Mouse (Mus musculus): ENCODE data around the gene Milr1. TPM values are rescaled to one million over a fixed set of nuclear protein-coding genes. Genes with fewer than 3 reads are reported as not detected.

The Milr1 gene
- total RNA-seq, 1 experiment from 2014 or later = 0.52 TPM

DNA sequence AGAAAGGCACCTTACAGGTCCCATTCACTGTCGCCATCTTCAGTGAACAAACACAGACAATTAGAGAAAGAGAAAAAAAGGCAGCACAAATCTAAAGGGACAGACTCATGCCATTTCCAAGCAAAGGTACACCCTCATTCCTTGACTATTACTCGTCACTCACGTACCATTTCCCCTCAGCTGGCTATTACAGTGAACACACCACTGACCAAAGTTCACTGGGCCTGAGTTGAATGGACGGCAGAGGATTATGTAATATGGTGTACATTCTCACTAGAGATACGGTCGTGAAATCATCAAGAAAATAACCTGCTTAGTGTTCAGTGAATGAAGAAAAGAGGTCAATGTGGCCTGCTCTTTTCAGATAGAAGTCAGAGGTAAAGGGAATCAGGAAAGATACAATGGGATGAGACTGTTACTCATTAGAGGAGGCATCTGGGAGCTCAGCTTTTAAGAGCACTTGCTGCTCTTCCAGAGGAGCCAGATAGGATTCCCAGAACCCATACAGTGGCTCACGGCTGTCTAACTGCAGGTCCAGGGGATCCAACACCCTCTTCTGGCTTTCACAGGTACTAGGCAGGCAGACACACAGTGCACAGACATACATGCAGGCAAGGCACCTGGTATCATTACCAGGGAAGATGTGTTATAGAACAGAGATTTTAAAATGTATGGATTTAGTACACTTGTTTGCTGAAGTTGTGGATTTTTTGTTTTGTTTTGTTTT is 61.5 kb downstream of the Milr1 start:
- DNase-seq = no peak

DNA sequence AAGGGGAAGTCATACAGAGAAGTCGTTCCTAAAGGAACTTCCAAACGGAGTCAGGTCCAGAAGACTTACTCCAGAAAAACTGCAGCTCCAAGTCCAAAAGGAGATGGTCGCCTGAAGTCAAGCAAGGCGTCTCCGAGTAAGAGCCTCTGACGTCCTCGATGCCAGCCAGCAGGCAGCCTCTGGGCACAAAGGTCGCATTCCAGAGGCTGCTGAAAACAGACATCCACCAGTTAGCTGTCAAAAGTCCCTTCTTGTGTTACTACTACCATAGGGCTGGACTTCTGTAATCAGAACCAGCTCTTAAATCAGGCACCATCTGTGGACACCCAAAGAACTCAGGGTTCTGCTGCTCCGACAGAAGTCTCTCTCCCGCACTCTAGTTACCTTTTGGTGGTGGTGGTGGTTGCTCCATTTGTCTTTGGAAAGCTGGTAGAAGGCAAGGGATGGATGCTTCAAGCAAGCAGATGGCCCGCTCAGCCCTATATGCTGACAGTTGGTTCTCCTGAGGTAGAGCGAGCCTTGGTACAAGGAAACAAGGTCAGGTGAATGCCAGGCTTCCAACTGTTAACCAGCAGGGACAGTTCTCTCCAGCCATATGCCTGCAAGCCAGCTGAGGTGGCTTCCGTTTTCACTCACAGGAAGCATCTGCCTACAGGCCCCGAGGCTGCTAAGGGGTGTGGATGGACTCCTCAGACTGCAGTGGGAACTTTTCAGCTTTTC is 63.7 kb downstream of the Milr1 start:
- no peak for DNase-seq

DNA sequence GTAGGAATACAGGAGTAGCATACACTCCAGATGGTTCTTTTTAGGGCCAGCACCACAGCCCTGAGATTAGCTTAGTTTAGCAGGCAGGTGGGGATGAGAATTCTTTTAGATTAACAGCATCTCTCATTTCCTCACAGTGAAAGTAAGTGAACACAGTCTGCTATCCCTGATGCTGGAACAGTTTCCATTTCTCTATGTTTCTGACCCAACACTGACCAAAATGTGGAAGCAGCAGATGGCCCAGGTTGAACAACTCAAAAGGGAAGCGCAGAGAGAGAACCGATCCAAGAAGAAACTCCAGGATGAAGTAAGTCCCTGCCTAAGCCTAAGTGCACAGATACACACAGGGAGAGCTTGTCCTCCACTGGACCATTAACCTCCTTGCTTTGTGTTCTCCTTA is 64.3 kb downstream of the Milr1 start:
- no peak for DNase-seq

DNA sequence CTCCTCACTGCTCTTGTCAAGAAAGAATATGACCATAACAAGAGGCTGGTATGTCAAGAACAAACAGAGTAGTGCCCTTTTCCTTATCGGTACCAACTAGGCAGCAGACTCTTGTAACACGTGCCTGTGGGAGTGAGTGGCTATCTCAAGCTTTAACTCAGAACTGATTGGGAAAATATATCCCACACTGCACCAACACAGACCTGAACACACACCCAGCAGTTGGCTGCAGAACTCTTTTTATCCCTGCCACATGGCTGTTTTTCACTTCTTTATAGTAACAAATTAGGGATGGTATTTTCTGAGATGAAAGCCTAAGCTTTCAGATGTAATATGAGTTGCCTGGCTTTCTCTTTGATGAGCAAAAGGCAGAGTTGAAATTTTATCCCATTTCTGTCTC is 64.7 kb downstream of the Milr1 start:
- no peak for DNase-seq

DNA sequence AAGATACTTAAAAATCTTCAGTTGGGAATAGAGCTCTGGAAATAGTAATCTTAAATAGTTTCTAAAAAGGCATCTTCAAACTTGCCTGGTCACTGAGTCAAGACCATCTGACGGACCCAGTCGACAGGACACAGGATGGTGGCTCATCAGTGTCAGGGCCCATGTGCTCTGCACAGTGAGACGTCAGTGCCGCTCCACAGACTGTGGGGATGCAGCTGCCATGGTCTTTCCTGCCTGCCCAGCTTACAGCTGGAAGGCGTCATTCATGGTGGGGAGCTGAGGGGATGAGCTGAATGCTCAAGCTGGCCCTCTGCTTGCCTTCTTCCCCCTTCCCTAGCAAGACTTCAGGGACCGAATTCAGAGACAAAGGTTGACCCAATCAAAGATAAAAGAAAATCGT is 65.3 kb downstream of the Milr1 start:
- DNase-seq = no peak

DNA sequence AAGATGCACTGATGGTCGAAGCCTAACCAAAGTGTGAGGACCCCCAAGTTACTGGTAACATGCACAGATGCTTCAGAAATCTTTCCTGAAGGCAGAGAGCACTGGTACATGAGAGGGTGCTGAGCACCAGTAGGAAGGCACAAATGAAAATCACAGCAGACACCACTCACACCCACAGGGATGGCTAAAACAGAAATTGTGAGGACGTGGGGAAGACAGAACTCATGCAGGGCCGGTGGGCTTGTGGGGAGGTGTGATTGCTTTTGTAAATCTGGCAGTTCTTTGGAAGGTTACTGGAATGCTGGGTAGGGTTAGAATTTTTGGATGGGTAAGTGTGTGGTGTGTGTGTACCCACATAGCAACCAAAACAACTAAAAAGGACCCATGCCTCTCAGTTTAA is 66.1 kb downstream of the Milr1 start:
- no peak for DNase-seq

DNA sequence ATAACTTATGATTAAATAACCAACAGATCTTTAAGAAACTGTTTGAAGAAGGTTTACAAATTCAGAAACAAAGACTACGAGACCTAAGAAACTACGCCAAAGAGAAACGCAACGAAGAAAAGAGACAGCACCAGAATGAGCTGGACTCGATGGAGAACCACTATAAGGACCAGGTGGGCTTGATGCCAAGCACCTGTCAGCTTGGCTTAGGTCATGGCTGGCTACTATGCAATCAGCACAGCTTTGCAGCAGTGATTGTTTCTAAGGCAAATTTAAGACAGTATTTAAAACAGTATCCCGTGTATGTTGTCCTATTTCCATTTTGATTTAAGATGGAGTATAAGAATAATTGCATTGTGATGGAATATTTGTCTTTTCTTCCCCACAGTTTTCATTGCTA is 66.8 kb downstream of the Milr1 start:
- no peak for DNase-seq

DNA sequence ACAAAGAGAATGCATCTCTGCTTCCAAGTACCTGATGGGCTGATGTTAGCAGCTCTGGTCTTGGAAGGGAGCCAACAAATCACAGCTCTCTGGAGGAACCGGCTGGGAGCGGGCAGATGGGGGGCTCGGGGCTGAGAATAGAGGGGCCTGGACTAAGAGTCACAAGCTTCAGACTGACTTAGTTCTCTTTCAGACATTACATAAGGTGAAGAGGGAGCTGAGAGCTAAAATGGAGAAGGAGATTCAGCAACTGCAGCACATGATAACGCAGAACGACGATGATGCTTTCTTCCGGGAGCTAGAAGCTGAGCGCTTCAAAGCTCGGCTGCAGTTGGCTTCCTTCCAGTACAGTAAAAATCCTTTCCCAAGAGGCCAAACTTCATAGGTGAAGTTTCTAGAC is 67.3 kb downstream of the Milr1 start:
- no peak for DNase-seq

Small RNA genes lying within 50 kb of the gene (microRNA-seq; reads per million reads assigned to microRNA genes)
- gene Gm25994 = 0 to 1.0 reads per million in 2 experiments
- gene Mir3064 = 8.6 to 12.8 reads per million in 2 experiments

Other genes with a start within 250 kb of the Milr1 start
- gene Tex2, start 137.8 kb upstream of the Milr1 start, total RNA-seq (2021) = 45.0 and 45.5 TPM in 2 replicates
- gene Pecam1, start 598 bp upstream of the Milr1 start, total RNA-seq (2021) = 76.1 and 90.7 TPM in 2 replicates
- gene Polg2, start 28.3 kb downstream of the Milr1 start, total RNA-seq (2021) = 7.1 and 8.4 TPM in 2 replicates
- gene Ddx5, start 38.0 kb downstream of the Milr1 start, total RNA-seq (2021) = 703 and 926 TPM in 2 replicates
- 10.5 and 14.7 TPM in 2 replicates for gene Cep95, start 38.0 kb downstream of the Milr1 start, total RNA-seq (2021)
- gene Smurf2, start 169.5 kb downstream of the Milr1 start, total RNA-seq (2021) = 35.3 and 40.8 TPM in 2 replicates
- 34.7 and 36.0 TPM in 2 replicates for gene Kpna2, start 248.3 kb downstream of the Milr1 start, total RNA-seq (2021)

Measured in adrenal gland, postnatal 25 days (tissue).